Mouse (Mus musculus) frontal cortex, postnatal 36 days (tissue): ENCODE measurements around the gene Cdca4.
A peak's percentile ranks its signal among the peaks of the same experiment; 100 is the strongest.

Experiments
- DNase-seq, 2 experiments: peaks; one replicate each; pipeline ENCODE4 v3.0.0; 2022; ENCODE audit warnings: low spot score in 2 of 2

Gene Cdca4

DNA sequence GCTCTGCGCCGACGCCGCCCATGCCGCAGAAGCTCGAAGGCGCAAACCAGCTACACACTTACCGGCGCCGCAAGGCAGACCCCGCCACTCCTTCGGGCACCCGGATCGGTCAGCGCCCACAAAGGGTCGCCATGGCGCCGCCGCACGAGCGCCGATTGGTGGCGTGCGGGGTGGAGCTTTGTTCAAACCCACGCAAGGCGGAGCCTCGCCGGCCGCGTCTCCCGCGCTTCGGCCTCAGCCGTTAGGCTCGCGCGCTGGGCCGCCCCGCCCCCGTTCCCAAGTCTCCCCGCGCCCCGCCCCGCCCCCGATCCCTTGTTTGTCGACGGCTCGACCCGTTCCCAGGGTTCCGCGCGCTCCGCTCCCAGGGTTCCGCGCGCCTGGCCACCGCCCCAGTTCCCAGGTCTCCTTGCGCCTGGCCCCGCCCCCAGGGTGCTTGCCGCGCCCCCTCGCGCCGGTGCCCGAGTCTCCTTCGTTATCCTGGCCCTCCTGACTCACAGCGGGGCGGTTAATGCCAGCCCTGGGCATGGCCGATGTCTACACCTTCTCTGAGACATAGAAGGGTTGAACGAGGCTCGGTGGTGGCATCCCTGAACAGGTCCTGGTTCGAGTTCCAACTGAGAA lies at the start of gene Cdca4:
TSS of gene Cdca4 (minus strand) at position 180 of the 621 bp plus-strand sequence.
- DNase-seq: peak; percentile 96 to 98

DNA sequence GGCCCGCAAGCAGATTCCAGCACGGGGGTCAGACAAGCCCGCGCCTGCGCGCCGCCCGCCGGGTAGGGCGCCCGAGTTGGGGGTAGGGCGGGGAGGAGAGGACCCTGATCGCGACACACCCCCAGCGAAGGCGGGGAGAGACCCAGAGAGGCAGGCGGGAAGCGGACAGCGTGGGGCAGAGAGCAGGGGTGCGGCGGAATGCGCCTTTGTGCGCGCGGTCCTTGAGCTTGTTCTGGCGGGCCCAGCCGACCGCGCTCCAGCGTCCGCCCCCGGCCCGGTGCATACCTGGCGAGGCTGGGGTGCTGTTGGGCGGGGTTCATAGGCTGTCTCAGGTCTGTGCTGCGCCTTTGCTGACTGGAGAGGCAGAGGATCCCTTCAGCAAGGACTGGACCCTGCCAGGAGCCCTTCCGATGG lies 48.4 kb upstream of the Cdca4 start:
- no peak for DNase-seq

DNA sequence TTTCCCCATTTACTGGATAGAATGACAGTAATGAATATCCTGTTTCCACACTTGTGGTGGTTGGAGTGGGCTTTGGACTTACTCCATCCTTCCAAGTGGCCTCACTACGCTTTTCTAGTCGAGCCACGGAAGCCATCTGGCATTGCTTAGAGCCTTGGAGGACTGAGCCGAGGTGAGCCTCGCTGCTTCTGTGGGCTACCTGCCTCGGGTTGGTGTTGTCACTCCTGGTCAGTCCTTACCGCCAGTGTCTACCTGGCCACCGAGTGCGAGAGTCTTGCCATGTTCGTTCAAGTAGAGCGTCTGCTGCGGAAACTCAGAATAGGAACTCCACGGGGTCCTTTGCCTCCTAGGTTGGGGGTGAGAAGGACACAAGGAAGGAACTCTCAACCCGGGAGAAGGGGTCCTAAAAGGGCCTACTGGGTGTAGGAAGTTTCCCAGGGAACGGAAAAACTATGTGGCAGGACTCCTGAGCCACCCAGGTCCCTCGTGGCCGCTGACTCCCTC lies 47.9 kb upstream of the Cdca4 start:
- DNase-seq: no peak

DNA sequence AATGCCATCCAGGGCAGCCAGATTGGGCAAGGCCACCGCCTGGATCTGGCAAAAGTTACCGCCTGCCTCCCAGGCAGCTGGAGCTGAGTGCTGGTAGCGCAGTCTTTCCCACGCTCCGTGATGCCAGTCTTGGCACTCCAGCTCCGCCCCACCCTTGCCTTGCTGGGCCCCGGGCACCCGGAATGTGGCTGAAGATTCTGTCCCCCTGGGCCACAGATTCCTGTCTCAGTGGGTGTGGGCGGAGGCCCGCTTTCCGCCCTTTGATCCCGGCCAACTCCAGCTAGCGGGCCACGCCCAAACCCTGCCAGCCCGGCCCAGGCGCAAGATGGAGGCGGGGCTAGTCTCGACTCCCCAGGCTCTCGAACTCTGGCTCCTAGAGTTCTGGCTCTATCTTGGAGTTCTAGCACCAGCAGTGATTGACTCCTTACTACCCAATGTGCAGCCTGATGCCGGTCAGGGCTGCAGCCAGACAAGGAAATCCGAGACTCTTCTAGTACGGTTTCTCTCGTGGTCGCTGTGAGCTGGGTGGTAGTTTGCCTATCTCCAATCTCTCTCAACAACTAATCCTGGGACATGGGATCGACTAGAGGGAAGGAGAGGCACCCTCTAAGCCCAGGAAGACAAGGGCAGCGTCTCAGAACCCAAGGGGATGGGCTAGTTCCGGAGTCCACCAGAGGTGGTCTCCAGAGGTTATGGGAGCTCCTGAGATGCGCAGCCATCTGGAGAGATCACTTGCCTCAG lies 47.3 kb upstream of the Cdca4 start:
- peak in 1 of 2 experiments; percentile 49 for DNase-seq

DNA sequence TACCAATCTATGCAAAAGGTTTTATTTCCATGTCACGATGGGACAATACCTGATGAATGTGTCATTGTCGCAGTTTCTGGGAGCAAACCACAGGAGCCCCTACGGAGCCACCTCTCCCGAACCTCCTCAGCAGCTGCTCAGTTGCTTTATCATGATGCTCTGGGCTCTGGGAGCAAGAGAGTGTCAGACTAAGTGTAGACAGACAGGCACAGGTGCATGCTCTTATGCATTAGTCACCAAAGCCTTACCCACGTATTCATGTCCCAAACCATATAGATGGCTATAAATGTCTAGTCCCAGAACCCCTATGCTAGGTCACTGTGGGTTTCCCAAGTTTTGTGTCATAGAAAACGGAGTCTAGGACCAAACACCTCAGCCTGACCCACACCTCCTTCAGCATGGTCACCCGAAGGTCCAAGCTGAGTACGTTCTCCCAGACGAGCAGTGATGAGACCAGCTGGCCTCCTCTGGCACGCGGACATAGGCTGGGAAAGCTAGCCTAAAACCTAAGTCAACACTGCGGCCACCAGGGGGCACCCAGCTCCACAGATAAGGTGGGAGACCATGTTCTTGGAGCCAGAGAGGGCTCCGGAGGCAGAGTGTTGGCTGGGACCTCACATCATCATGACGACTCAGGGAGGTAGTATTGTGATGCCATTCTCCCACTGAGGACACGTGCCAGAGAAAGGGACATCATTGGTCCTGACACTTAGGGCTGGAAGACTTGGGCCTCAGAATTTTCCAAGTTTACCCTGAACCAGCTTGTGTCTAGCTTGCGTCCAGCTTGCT lies 46.2 kb upstream of the Cdca4 start:
- DNase-seq: peak; percentile 86

DNA sequence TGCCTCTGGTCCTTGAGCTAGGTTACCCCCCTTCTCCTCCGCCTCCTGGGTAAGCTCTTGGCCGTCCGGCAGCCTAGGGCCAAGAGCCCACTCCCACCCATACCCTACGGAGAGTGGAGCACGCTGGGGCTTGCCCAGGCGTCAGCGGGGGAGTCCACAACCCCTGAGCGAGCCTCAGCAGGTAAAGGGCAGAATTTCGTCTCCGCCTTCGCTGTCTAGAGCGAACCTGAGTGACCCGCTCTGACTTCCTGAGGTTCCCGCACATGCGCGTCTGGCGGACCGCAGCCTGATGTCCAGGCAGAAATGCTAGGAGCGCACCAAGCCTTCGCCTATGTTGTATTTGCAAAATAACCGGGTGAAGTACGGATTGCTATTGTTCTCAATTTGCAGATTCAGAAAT lies 45.0 kb upstream of the Cdca4 start:
- no peak for DNase-seq

DNA sequence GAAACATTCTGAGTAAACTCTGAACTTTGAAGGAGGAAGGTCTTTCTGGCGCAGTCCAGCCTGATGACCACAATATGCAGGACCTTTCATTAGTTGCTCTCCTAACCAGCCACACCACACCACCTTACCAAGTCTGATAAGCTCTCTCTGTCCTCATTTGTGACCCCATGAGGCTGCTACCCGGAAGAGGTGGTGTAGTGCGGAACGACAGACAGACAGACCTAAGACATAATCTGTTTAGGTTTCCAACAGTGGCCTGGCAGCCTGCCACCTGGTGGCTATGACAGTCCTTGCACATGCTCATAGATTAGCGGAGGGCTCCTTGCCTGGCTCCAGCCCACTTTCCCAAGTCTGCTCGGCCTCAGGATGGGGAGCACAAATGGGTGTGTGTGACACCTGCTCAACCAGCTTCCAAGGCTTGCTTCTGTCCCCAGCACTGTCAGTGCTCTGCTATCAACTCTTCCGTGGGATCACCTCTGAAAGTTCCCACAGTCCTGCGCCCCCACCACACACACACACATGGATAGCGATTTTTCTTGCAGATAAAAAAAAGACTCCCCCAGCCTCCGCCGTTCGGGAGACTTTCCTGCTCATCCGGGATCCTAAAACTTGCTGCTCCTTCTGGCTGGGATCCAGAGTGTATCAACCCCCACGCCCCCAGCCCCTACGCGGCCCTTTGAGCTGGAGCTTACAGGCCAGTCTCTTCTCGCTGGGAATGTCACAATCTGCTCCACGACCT lies 44.4 kb upstream of the Cdca4 start:
- peak; percentile 42 to 59 for DNase-seq

DNA sequence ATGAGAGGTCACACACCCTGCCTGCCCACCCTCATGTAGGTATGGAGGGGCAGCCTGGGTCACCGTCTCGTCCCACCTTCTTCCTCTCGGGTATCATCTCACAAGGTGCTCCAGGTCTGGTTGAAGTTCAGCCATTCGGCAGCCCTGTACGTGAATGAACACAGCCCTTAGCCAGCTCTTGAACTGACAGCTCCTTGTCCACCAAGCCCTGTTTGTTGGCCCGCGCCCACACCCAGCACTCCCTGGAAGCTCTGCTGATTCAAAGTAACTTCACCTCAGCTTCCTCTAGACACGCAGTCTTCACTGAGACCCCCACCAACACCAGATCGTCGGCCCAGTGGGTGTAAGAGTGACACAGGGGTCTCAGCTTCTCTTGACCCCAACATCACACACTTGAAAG lies 43.8 kb upstream of the Cdca4 start:
- no peak for DNase-seq

DNA sequence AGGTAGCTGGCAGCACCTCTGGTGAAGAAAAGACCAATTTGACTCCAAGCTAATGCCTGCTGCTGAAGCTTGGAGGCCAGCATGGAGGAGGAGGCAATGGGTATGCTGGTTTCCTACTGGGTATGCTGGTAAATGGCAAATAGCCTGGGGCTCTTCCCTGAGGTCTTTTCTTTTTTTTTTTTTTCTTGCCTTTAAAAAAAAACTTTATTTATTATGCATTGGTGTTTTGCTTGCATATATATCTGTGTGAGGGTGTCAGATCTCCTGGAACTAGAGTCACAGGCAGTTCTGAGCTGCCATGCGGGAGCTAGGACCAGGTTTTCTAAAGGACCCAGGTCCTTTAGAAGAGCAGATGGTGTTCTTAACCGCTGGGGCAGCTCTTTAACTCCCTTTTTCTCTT lies 42.0 kb upstream of the Cdca4 start:
- DNase-seq: no peak

DNA sequence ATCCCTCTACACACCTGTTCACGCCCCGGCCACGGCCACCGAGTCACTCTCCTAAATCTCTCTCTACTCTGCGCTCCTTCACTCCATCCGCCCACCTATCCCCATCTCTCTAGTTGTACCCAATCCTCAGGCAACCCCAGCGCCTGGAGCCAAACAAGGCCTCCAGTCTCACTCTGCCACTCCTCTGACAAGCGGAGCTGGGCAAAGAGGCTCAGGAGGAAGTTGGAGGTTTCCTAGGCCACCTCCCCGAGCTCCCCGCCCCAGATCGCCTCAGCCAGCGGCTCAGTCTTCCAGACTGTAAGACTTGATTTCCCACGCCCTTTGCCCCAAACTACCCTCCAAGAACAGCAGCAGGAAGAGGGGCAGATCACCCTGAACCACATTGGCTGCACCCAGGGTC lies 41.6 kb upstream of the Cdca4 start:
- DNase-seq: no peak

DNA sequence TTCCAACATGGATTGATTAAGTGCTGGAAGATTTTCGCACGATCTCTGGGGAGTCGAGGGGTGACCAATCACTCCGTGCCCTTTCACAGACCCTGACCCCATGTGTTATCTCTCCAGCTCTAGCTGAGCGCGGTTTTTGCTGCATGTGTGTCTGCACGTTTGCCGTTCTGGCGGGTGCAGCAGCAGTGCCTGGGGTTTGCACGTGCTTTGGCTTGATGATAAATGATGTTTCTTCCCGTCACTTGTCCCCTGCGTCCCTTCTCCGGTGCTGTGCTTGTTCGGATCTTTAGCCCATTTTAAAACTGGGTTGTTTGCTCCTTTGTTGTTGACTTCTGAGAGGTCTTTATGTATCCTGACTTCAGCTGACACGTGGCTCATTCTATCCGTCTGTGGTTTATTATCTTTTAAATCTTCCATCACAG lies 40.6 kb upstream of the Cdca4 start:
- no peak for DNase-seq

DNA sequence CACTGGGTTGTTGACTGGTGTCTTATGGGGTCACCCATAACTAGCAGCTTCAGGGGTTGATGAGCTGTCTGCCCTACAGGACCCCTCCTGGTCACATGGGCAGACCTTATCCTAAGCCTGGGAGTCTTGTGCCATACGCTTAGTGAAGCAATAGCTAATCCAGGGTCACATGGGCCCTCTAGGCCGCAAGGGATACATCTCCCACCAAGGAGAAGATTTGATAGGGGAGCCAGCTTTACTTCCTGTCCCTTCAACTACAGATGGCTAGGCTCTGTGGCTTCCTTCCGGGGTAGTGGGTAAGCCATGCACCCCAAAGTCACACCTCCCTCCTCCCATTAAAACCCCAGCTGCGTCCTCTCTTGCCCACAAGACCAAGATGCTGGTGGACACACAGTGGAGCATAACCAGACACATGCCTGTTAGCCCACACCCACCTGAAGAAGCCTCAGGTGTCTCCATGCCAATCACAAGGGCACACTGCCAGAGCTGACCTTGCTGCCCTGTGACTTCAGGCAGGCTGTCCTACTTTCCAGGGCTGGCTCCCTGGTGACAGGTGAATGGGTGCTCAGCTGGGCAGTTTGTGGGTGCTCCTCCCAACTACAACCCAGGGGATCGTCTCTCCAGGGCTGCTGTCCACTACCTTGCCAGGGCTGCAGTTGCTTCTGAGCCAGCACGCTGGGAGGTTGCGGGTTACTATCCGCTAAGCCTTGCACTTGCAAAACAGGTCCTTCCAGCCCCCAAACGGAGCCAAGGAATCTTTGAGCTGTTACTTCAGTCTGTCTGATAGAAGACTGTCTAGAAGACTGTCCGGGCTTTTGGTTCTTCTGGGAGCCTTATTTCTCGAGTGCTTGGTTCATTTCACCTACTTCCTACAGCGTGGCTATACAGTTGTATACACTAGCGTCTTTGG lies 39.2 kb upstream of the Cdca4 start, which contains the start of gene Gpr132:
TSS of gene Gpr132 (minus strand) at position 51 of the 910 bp plus-strand sequence.
- no peak for DNase-seq

DNA sequence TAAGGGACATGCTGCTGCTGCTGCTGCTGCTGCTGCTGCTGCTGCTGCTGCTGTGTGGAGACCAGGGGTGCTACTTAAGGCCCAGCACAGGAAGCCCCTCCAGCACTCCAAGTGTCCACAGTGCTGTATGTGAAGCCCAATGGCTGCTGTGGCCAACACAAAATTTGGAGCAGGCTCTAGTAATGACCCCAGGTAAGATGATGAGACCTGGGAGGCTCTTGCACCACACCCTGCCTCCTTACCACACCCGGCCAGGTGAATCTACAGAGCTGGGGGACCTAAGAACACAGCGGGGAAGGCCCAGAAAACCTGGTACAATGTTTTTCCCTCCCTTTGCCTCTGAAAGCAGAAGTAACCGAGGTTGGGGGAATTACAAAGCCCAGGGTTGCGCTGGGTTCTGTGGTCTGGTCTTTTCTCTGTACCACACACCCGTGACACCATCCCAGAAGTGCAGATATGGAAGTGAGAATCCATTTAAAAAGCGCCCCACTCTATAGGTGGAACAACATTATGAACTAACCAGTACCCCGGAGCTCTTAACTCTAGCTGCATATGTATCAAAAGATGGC lies 38.0 kb upstream of the Cdca4 start:
- no peak for DNase-seq

DNA sequence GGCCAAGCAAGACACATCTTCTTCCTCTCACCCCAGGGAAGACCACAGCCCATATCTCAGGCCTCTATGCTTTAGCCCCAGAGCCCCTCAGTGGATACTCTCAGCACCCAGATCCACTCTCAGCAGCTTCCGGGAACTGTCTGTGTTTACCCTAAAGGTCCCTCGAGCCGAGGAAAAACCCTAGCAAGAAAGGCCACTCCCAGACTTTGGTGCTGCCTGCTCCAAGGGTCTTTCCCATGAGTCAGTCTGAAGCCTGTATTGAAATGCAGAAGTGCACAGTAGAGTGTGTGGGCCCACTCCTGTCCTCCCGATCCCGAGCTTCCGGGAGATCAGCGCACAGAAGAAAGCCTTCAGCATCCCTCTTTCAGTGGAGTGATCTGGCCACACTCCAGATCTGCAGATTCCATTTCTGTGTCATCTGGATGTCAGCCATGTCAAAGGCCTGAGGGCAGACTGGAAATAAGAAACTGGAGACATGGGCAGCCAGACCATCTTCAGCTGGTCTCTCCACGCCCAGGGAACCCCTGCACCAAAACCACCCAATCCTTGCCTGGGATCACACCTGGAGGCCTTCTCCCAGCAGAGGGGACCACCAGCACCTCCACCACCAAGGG lies 37.4 kb upstream of the Cdca4 start:
- DNase-seq: no peak

DNA sequence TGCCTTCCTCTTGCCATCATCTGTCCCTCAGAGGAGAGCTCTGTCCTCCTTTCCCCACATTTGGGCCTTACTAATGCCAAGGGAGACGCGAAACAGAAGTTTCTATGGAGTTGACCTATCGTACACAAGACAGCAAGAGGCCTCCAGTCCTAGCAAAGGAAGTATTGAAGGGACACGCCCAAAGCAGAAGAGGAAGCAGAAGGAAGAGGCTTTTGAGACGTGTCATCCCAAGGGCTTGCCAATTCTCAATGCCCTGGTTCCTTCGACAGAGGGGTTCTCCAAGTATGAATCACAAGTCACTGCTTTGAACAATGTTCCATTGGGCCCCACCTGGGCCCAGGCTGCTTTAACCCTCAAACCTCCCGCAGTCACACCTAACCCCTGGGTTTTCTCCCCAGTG lies 35.6 kb upstream of the Cdca4 start:
- no peak for DNase-seq

DNA sequence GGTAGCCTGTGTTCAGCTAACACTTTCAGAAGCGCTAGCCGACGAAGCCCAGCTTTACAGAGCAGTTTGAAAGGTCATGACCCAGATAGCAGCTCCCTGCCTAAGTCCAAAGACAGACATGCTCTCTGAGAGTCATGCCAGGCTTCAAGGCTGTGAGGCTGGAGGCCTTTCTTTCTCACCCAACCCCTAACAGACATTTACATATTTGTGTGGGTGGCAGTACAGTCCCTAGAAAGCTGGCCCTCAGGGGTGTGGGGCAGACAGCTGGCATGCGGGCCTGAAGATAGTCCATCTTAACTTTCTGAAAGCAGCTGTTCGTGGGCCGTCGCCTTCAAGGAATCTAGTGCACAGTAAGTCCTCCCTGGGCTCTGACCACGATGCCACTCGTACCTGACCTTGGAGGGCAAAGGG lies 32.7 kb upstream of the Cdca4 start:
- DNase-seq: no peak

DNA sequence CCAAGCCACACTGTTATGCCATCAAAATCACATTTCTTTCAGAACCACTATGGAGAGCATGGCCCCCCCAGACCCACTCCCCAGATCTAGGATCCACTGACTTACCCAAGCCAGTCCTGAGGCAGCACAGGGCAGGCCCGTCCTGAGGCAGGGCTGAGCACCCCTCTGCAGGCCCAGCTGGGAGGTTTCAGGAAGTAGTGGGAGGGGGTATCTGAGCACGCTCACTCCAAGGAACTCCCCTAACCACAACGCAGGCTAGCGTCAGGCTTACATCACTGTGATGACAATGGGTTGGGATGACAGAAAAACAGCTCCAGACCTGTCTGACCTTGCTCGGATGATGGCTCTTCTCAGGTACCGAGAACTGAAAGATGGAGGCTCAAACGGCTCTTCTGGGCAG lies 31.5 kb upstream of the Cdca4 start:
- DNase-seq: no peak

DNA sequence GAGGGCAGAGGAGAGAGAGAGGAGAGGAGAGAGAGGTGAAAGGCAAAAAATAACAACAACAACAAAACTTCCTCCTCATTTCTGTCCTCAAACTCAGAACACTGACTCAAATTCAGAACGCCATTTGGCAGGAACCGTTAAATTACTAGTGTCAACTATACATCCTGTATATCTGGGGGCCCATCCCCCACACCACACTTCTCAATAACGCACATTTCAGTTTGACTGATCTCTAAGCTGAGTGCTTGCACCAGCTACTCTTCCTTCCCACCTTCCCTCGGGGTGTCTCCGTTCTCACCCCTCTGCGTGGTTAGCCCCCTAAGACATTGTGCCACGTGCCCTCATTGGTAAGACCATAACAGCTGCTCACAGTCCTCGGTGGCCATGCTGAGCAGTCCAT lies 30.7 kb upstream of the Cdca4 start:
- no peak for DNase-seq

DNA sequence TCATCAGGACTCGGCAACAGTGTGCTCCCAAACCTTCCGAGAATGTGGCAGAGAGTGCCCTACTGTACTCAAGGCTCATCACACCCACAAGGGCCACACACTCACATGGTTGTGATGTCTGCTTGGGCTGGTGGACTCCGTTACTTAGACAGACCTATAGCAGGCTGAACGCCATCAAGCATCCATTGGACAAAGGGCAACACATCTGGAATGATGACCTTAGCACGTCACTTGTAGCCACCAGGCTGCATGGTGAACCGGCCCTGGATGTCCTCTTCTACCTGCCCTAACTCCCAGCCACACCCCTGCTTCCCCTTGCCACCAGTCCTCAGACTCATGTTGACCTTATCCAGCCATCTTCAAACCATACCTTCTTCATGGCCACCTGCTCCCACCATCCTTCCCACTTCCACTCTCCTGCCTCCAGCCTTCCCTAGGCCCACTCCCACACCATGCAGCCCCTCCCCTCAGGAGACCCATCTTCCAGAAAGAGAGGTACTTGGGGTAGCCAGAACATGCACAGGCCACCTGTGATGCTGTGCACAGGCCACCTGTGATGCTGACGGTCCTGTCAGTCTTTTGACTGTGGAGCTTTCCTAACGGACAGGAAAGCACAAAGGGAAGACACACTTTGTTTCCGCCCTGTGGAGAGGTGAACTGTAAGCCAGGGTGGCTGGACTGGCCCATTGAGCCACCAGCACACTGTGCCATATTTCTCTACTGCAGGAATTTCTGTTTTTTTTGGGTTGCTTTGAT lies 29.5 kb upstream of the Cdca4 start:
- no peak for DNase-seq
